Mouse (Mus musculus) limb, embryonic 14.5 days (tissue): ENCODE results near the gene Ccr3. TPM values are rescaled to one million over a fixed set of nuclear protein-coding genes. Genes with fewer than 3 reads are reported as not detected.
"Not testable (repeated sequence)": the region's sequence is repeated elsewhere in the genome, so short reads cannot be mapped to it uniquely, and the experiment has no call there.

Experiments
- ATAC-seq: fragments of 200-750 bp; cut with Nextera tagmentation; 2 replicates; pipeline ENCODE4 v1.8.0; 2017; ENCODE audit warnings: low read depth, moderate number of reproducible peaks, moderate TSS enrichment; ENCODE audit not compliant: low FRiP score
- DNase-seq: peaks from one replicate; pipeline ENCODE4 v3.0.0-alpha.2; 2015; ENCODE audit warnings: low spot score
- H3K27ac ChIP-seq: fragments of 300-500 bp; sonication (generic); replicated peaks from 2 replicates; pipeline ENCODE4 v1.5.1; 2014; ENCODE audit warnings: low read depth, mild to moderate bottlenecking, low read length, moderate library complexity, mixed read lengths
- H3K27me3 ChIP-seq: fragments of 300-500 bp; sonication (generic); 2 replicates; pipeline ENCODE4 v1.6.1; 2014; ENCODE audit warnings: low read length, mixed read lengths; ENCODE audit not compliant: control insufficient read depth, insufficient read depth
- H3K36me3 ChIP-seq: fragments of 300-500 bp; sonication (generic); 2 replicates; pipeline ENCODE4 v1.6.1; 2014; ENCODE audit warnings: mild to moderate bottlenecking, low read length, moderate library complexity, mixed read lengths; ENCODE audit not compliant: control insufficient read depth, insufficient read depth
- H3K4me1 ChIP-seq: fragments of 300-500 bp; sonication (generic); 2 replicates; pipeline ENCODE4 v1.6.1; 2014; ENCODE audit warnings: antibody characterized with exemption, low read length, mixed read lengths; ENCODE audit not compliant: control insufficient read depth, insufficient read depth
- H3K4me2 ChIP-seq: fragments of 300-500 bp; sonication (generic); replicated peaks from 2 replicates; pipeline ENCODE4 v1.6.1; 2014; ENCODE audit warnings: low read depth, mild to moderate bottlenecking, low read length, moderate library complexity; ENCODE audit not compliant: severe bottlenecking
- H3K4me3 ChIP-seq: fragments of 300-500 bp; sonication (generic); replicated peaks from 2 replicates; pipeline ENCODE4 v1.5.1; 2014; ENCODE audit warnings: low read length
- H3K9ac ChIP-seq: fragments of 300-500 bp; sonication (generic); 2 replicates; pipeline ENCODE4 v1.6.1; 2014; ENCODE audit warnings: mild to moderate bottlenecking, low read depth, low read length, moderate library complexity; ENCODE audit not compliant: severe bottlenecking
- H3K9me3 ChIP-seq: fragments of 300-500 bp; sonication (generic); 2 replicates; pipeline ENCODE4 v1.6.1; 2016; ENCODE audit warnings: low read length; ENCODE audit not compliant: control insufficient read depth
- POLR2A ChIP-seq: fragments of 200-500 bp; IDR thresholded peaks from 2 replicates; pipeline ENCODE4 v1.8.0; 2012; ENCODE audit warnings: inconsistent platforms, mild to moderate bottlenecking, moderate library complexity, borderline replicate concordance; ENCODE audit not compliant: insufficient read depth, insufficient read length; ENCODE audit errors: extremely low read depth
- WGBS: fragments of 180-500 bp; shearing (Covaris S2); extraction: QIAGEN DNeasy Blood & Tissue Kit; methylation state at CpG from one replicate; pipeline ENCODE4 v1.1.7; 2014; 5-methylcytosine and 5-hydroxymethylcytosine counted together
- polyA plus RNA-seq, 2 experiments: library from polyadenylated mRNA; depleted of rRNA in 1 of 2; stranded (reverse) in 1 of 2; unstranded in 1 of 2; fragments of >200 nt; fragmentation: Nextera tagmentation in 1 of 2; extraction: Ambion mirVana in 1 of 2; gene quantifications; 2 replicates each; pipeline versions ENCODE4 v1.2.1 to v1.2.3; 2012 to 2014

Gene Ccr3
- 0.03 and 0.04 TPM in 2 replicates for polyA plus RNA-seq (2012; rRNA removed)
- polyA plus RNA-seq (2014; fragmentation: Nextera tagmentation; extraction: Ambion mirVana), result 0.17 TPM in 1 of 2 replicates, not detected in the other

- Histone ChIP-seq H3K27ac (no peak within 1 kb of the TSS), H3K36me3 (no peaks in the 10 kb centered on the region), H3K4me1 (no peaks in the 10 kb centered on the region), H3K9me3 (no peaks in the 10 kb centered on the region), H3K4me2 (no peak within 1 kb of the TSS), H3K9ac (no peak within 1 kb of the TSS), H3K4me3 (no peak within 1 kb of the TSS), H3K27me3 (no peaks in the 10 kb centered on the region)
- ATAC-seq (no peak), DNase-seq (no peak)
- 86% methylated on average over 1 of the region's 1 CpGs for WGBS
- no peak for TF ChIP-seq POLR2A
These were observed at the start of gene Ccr3 for GRCm38 (mm10) chr9:124021672-124022071. Gene Ccr3, plus strand, starts transcription at chr9:124021972.

- Histone ChIP-seq H3K4me1 (no peaks in the 10 kb centered on the region), H3K9me3 (no peaks in the 10 kb centered on the region), H3K27me3 (no peaks in the 10 kb centered on the region), H3K4me3 (no peak overlapping the region), H3K9ac (no peak overlapping the region), H3K36me3 (no peaks in the 10 kb centered on the region), H3K4me2 (no peak overlapping the region), H3K27ac (no peak overlapping the region)
- DNase-seq, result no peak
- WGBS, result 74% methylated on average over 2 of the region's 2 CpGs
- TF ChIP-seq POLR2A, result no peak
- no peak for ATAC-seq
These were observed 46.1 kb upstream of the Ccr3 start for GRCm38 (mm10) chr9:123975630-123976029.

- no peak for ATAC-seq
- no peak for DNase-seq
- no peak overlapping the region for H3K4me2 ChIP-seq
- H3K27ac ChIP-seq, result no peak overlapping the region
- H3K9ac ChIP-seq, result no peak overlapping the region
- H3K36me3 ChIP-seq, result no peaks in the 10 kb centered on the region
- no peaks in the 10 kb centered on the region for H3K4me1 ChIP-seq
- no peaks in the 10 kb centered on the region for H3K27me3 ChIP-seq
- 84% methylated on average over 9 of the region's 9 CpGs for WGBS
- H3K9me3 ChIP-seq, result no peaks in the 10 kb centered on the region
- H3K4me3 ChIP-seq, result no peak overlapping the region
- TF ChIP-seq POLR2A, result no peak
These were observed 44.7 kb upstream of the Ccr3 start for GRCm38 (mm10) chr9:123976876-123977663.

GRCm38 (mm10) chr9:123978308-123978707 lies 43.5 kb upstream of the Ccr3 start, which contains the start of gene Ccr1l1:
Gene Ccr1l1, minus strand, starts transcription at chr9:123978408.
- no peak for TF ChIP-seq POLR2A

GRCm38 (mm10) chr9:123980858-123981475 lies 40.8 kb upstream of the Ccr3 start:
- H3K9ac ChIP-seq, H3K9me3 ChIP-seq, H3K4me3 ChIP-seq, H3K4me1 ChIP-seq, H3K27ac ChIP-seq, H3K27me3 ChIP-seq, H3K36me3 ChIP-seq, ATAC-seq, DNase-seq, H3K4me2 ChIP-seq: not testable (repeated sequence)
- WGBS, result no CpG with 5 or more reads among the region's 3 CpGs

More at GRCm38 (mm10) chr9:123978308-123978707, 43.5 kb upstream of the Ccr3 start, which contains the start of gene Ccr1l1:
- no peak for DNase-seq
- Histone ChIP-seq H3K27me3 (no peaks in the 10 kb centered on the region), H3K27ac (no peak within 1 kb of the TSS), H3K9me3 (no peaks in the 10 kb centered on the region), H3K36me3 (no peaks in the 10 kb centered on the region), H3K4me2 (no peak within 1 kb of the TSS), H3K4me3 (no peak within 1 kb of the TSS), H3K9ac (no peak within 1 kb of the TSS), H3K4me1 (no peaks in the 10 kb centered on the region)
- ATAC-seq, result no peak
- WGBS, result 79% methylated on average over 1 of the region's 1 CpGs
